Comparison of ENCODE assay signal across 8 mouse cellular contexts in genomic region chr5:136173606-136174463, GRCm38 (mm10). TPM values are rescaled to one million over a fixed set of nuclear protein-coding genes. Genes with fewer than 3 reads are reported as not detected.
A peak's percentile ranks its signal among the peaks of the same experiment; 100 is the strongest.
DNase-seq lines count a peak whose midpoint lies in the region; ATAC-seq and TF ChIP-seq lines count a peak whose summit lies in the region.

No protein-coding gene starts in this region.

- H3K27me3 ChIP-seq in intestine, embryonic 16.5 days (replicated peaks; ENCODE audit: control insufficient read depth, insufficient read depth, low read length) = no peaks in the 10 kb centered on the region
- no peaks in the 10 kb centered on the region for H3K27me3 ChIP-seq in lung, postnatal 0 days (replicated peaks; ENCODE audit: insufficient read depth, low read length)
- no peaks in the 10 kb centered on the region for H3K27me3 ChIP-seq in stomach, postnatal 0 days (ENCODE audit: control insufficient read depth, insufficient read depth, low read length)

- H3K4me2 ChIP-seq in intestine, embryonic 16.5 days (ENCODE audit: low read depth, low read length) = 0 out of 2 replicates have a peak overlapping the region, but pooled peaks have one; percentile 8
- H3K4me2 ChIP-seq in lung, postnatal 0 days (replicated peaks; ENCODE audit: low read depth, low read length) = 0 out of 2 replicates have a peak overlapping the region, but pooled peaks have one; percentile 2
- no peak overlapping the region for H3K4me2 ChIP-seq in stomach, postnatal 0 days (replicated peaks; ENCODE audit: low read depth)

- peaks cover 29% of the 10 kb centered on the region for H3K4me1 ChIP-seq in intestine, embryonic 16.5 days (ENCODE audit: control insufficient read depth, insufficient read depth, low read length)
- H3K4me1 ChIP-seq in lung, postnatal 0 days (ENCODE audit: insufficient read depth, low read depth, low read length) = peaks cover 16% of the 10 kb centered on the region; the same call in 1 of the 2 replicates
- peaks cover 2% of the 10 kb centered on the region; the same call in 1 of the 2 replicates for H3K4me1 ChIP-seq in stomach, postnatal 0 days (replicated peaks; ENCODE audit: control insufficient read depth, insufficient read depth)

- DNase-seq in gastrocnemius, postnatal 10 days = peak; percentile 37
- no peak for DNase-seq in gastrocnemius, postnatal 25 days
- DNase-seq in 416B (ENCODE audit: low read depth) = peak; percentile 53
- peak; percentile 80 for DNase-seq in brain, adult 2 months (ENCODE audit: low read depth, low spot score)
- peak; percentile 94 for DNase-seq in lung, postnatal 0 days (ENCODE audit: low spot score)
- peak; percentile 64 for DNase-seq in stomach, postnatal 0 days (ENCODE audit: low spot score)
- DNase-seq in embryo, embryonic 10 days (ENCODE audit: low spot score) = no peak

- peak; percentile 24 for ATAC-seq in intestine, embryonic 16.5 days
- peak; percentile 77 for ATAC-seq in lung, postnatal 0 days
- peak; percentile 50 for ATAC-seq in stomach, postnatal 0 days (ENCODE audit: low FRiP score, low TSS enrichment)

- H3K9me3 ChIP-seq in intestine, embryonic 16.5 days (ENCODE audit: control insufficient read depth, low read length) = no peaks in the 10 kb centered on the region
- H3K9me3 ChIP-seq in lung, postnatal 0 days (ENCODE audit: low read length) = no peaks in the 10 kb centered on the region
- no peaks in the 10 kb centered on the region for H3K9me3 ChIP-seq in stomach, postnatal 0 days (ENCODE audit: control insufficient read depth, low read length)

- 0 out of 2 replicates have a peak overlapping the region, but pooled peaks have one; percentile 31 for H3K9ac ChIP-seq in intestine, embryonic 16.5 days (ENCODE audit: low read depth, low read length)
- H3K9ac ChIP-seq in lung, postnatal 0 days (replicated peaks; ENCODE audit: low read depth) = no peak overlapping the region
- H3K9ac ChIP-seq in stomach, postnatal 0 days (ENCODE audit: low read length) = no peak overlapping the region

- TF ChIP-seq CTCF in lung, postnatal 0 days (IDR thresholded peaks at IDR 0.05) = no peak
- TF ChIP-seq CTCF in stomach, postnatal 0 days (IDR thresholded peaks at IDR 0.05; ENCODE audit: low read depth) = no peak

- 28% methylated on average over 9 of the region's 9 CpGs for WGBS in intestine, embryonic 16.5 days
- 9% methylated on average over 9 of the region's 9 CpGs for WGBS in lung, postnatal 0 days
- WGBS in stomach, postnatal 0 days = 9% methylated on average over 9 of the region's 9 CpGs

- no peak overlapping the region for H3K4me3 ChIP-seq in intestine, embryonic 16.5 days (ENCODE audit: low read length)
- H3K4me3 ChIP-seq in lung, postnatal 0 days (ENCODE audit: low read depth, low read length) = no peak overlapping the region
- H3K4me3 ChIP-seq in stomach, postnatal 0 days (ENCODE audit: low read depth, low read length) = no peak overlapping the region

- H3K36me3 ChIP-seq in intestine, embryonic 16.5 days (ENCODE audit: control insufficient read depth, insufficient read depth, low read length) = no peaks in the 10 kb centered on the region
- H3K36me3 ChIP-seq in lung, postnatal 0 days (ENCODE audit: insufficient read depth, low read length) = no peaks in the 10 kb centered on the region
- H3K36me3 ChIP-seq in stomach, postnatal 0 days (ENCODE audit: control insufficient read depth, insufficient read depth, low read length) = peaks cover 5% of the 10 kb centered on the region

- TF ChIP-seq EP300 in lung, postnatal 0 days (IDR thresholded peaks at IDR 0.05) = peak; percentile 80
- TF ChIP-seq EP300 in stomach, postnatal 0 days (optimal IDR thresholded peaks at IDR 0.05) = no peak

- peak overlapping the region; percentile 59 for H3K27ac ChIP-seq in intestine, embryonic 16.5 days (ENCODE audit: low read length)
- H3K27ac ChIP-seq in lung, postnatal 0 days (ENCODE audit: low read length) = peak overlapping the region; percentile 76
- H3K27ac ChIP-seq in stomach, postnatal 0 days (replicated peaks) = peak overlapping the region; percentile 59

RNA-seq across cellular contexts. Expression of gene Orai2, which starts 3.3 kb away (rescaled TPM):
- 1 to 10 TPM; 4.9 to 7.8 TPM for total RNA-seq in gastrocnemius, postnatal 10 days (2021)
- total RNA-seq in gastrocnemius, postnatal 25 days (2021) = 1 to 10 TPM; 1.5 to 1.6 TPM
- 6.3 and 7.1 TPM in 2 replicates for polyA plus RNA-seq in intestine, embryonic 16.5 days (2015; fragmentation: Nextera tagmentation; extraction: Ambion mirVana)
- polyA plus RNA-seq in lung, postnatal 0 days (2015; fragmentation: Nextera tagmentation; extraction: Ambion mirVana) = 11.2 and 14.0 TPM in 2 replicates
- polyA plus RNA-seq in stomach, postnatal 0 days (2015; fragmentation: Nextera tagmentation; extraction: Ambion mirVana) = 6.7 and 7.2 TPM in 2 replicates

RNA-seq across cellular contexts. Expression of gene Prkrip1, which starts 24.9 kb away (rescaled TPM):
- 10 to 100 TPM; 26.9 to 28.2 TPM for total RNA-seq in gastrocnemius, postnatal 10 days (2021)
- total RNA-seq in gastrocnemius, postnatal 25 days (2021) = 10 to 100 TPM; 19.5 to 21.6 TPM
- polyA plus RNA-seq in intestine, embryonic 16.5 days (2015; fragmentation: Nextera tagmentation; extraction: Ambion mirVana) = 38.5 and 44.1 TPM in 2 replicates
- 32.9 and 37.7 TPM in 2 replicates for polyA plus RNA-seq in lung, postnatal 0 days (2015; fragmentation: Nextera tagmentation; extraction: Ambion mirVana)
- polyA plus RNA-seq in stomach, postnatal 0 days (2015; fragmentation: Nextera tagmentation; extraction: Ambion mirVana) = 30.6 and 34.1 TPM in 2 replicates

RNA-seq across cellular contexts. Expression of gene Alkbh4, which starts 37.9 kb away (rescaled TPM):
- total RNA-seq in gastrocnemius, postnatal 10 days (2021) = 1 to 10 TPM; 5.0 to 6.2 TPM
- 1 to 10 TPM; 3.9 to 4.4 TPM for total RNA-seq in gastrocnemius, postnatal 25 days (2021)
- polyA plus RNA-seq in intestine, embryonic 16.5 days (2015; fragmentation: Nextera tagmentation; extraction: Ambion mirVana) = 16.7 and 17.2 TPM in 2 replicates
- polyA plus RNA-seq in lung, postnatal 0 days (2015; fragmentation: Nextera tagmentation; extraction: Ambion mirVana) = 13.5 and 13.9 TPM in 2 replicates
- polyA plus RNA-seq in stomach, postnatal 0 days (2015; fragmentation: Nextera tagmentation; extraction: Ambion mirVana) = 9.4 and 10.3 TPM in 2 replicates

RNA-seq across cellular contexts. Expression of gene Lrwd1, which starts 38.0 kb away (rescaled TPM):
- total RNA-seq in gastrocnemius, postnatal 10 days (2021) = 1 to 10 TPM; 4.9 to 7.4 TPM
- 1 to 10 TPM; 3.2 to 3.8 TPM for total RNA-seq in gastrocnemius, postnatal 25 days (2021)
- polyA plus RNA-seq in intestine, embryonic 16.5 days (2015; fragmentation: Nextera tagmentation; extraction: Ambion mirVana) = 22.3 and 22.7 TPM in 2 replicates
- polyA plus RNA-seq in lung, postnatal 0 days (2015; fragmentation: Nextera tagmentation; extraction: Ambion mirVana) = 18.5 and 20.8 TPM in 2 replicates
- 8.5 and 9.2 TPM in 2 replicates for polyA plus RNA-seq in stomach, postnatal 0 days (2015; fragmentation: Nextera tagmentation; extraction: Ambion mirVana)

RNA-seq across cellular contexts. Expression of gene Polr2j, which starts 57.4 kb away (rescaled TPM):
- total RNA-seq in gastrocnemius, postnatal 10 days (2021) = 10 to 100 TPM; 71.2 to 75.6 TPM
- total RNA-seq in gastrocnemius, postnatal 25 days (2021) = 10 to 100 TPM; 55.1 to 58.7 TPM
- 212 and 230 TPM in 2 replicates for polyA plus RNA-seq in intestine, embryonic 16.5 days (2015; fragmentation: Nextera tagmentation; extraction: Ambion mirVana)
- polyA plus RNA-seq in lung, postnatal 0 days (2015; fragmentation: Nextera tagmentation; extraction: Ambion mirVana) = 175 and 184 TPM in 2 replicates
- polyA plus RNA-seq in stomach, postnatal 0 days (2015; fragmentation: Nextera tagmentation; extraction: Ambion mirVana) = 171 TPM in 2 replicates

Comparison
In these comparisons a context has a peak if more than half of its experiments do, and no peak if none do; other contexts are left out.
1. DNase-seq: peak in gastrocnemius, postnatal 10 days (single experiment), 416B (single experiment), brain, adult 2 months (single experiment), lung, postnatal 0 days (single experiment) and stomach, postnatal 0 days (single experiment); none in gastrocnemius, postnatal 25 days (single experiment) and embryo, embryonic 10 days (single experiment).
2. ATAC-seq: peak in every context shown above with its lines; median percentile 77 in lung, postnatal 0 days; 50 in stomach, postnatal 0 days; 24 in intestine, embryonic 16.5 days.
3. Peak in every context shown above with its lines, with median percentiles within 50 percentile points of each other: H3K27ac ChIP-seq.